Mouse (Mus musculus): ENCODE results near the gene Iqcj. TPM values are rescaled to one million over a fixed set of nuclear protein-coding genes. Genes with fewer than 3 reads are reported as not detected.

The Iqcj gene
- polyA plus RNA-seq, 1 experiment from 2014 or later = not detected

DNA sequence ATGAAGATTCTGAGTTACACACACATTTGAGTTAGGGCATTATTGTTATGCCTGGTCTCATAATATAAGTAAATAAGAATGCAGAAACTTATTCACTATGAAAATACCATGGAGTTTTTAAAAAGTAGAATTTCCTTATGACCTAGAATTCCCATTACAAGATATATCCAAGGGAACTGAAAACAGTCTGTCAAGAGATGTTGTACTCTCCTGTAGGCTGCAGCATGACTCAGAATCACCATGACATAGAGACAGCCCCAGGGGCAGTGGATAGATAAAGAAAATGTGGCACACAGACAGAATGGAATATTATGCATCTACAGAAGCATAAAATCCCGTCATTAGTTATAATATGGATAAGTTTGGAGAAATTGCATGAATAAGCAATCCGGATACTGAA lies 150.9 kb downstream of the Iqcj start:
- no peak overlapping the region for H3K4me2 ChIP-seq
- no peak overlapping the region for H3K9ac ChIP-seq
- H3K9me3 ChIP-seq (replicated peaks) = no peaks in the 10 kb centered on the region
- no peak for ATAC-seq (ENCODE audit: insufficient number of reproducible peaks, low FRiP score)
- no peaks in the 10 kb centered on the region for H3K4me1 ChIP-seq (replicated peaks)
- no peaks in the 10 kb centered on the region for H3K36me3 ChIP-seq
- no peaks in the 10 kb centered on the region; the same call in 1 of the 2 replicates for H3K27me3 ChIP-seq (replicated peaks)
- H3K4me3 ChIP-seq = no peak overlapping the region
- 78% methylated on average over 2 of the region's 2 CpGs for WGBS
- H3K27ac ChIP-seq (ENCODE audit: poor library complexity, severe bottlenecking) = no peak overlapping the region

DNA sequence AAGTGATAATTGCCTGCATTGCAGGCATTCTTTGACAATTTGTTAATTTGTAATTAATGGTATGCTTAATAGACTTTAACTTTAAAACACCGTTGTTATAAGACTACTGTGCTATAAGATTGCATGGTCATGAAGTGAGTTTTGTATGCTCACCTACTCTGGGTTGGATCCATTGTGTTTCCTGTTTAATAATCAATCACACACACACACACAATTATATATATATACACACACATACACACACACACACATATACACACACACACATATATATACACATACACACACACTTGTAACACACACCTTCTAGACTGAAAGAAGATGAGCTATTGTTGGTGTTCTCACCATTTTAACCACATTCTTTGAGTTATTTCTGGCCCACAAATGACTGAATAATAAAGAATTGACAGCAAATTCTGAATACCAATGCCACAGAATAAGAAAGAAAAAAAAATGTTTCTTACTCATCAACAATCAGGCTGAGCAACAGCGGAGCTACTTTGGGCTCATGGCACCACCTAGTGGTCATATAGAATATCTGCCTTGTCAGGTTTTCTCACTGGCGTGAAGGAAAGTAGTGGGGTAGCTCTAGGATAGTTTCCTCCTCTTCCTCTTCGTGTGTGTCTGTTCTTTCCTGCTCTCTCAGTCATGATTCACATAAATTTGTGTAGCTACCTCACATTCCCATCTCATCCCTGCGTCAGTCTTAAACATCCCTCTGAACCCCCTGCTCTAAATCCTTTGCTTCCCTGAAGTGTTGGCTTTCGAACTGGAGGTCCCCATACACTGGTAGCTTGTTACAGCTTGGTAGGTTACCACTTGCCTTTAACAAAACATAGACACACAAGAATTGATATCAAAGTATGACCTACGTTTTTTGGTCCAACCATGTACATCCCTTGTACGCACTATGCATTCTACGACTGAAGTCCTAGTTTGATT lies 153.7 kb downstream of the Iqcj start:
- H3K4me3 ChIP-seq = no peak overlapping the region
- no peak overlapping the region for H3K9ac ChIP-seq
- WGBS = 47% methylated on average over 9 of the region's 9 CpGs
- ATAC-seq (ENCODE audit: insufficient number of reproducible peaks, low FRiP score) = no peak
- no peaks in the 10 kb centered on the region for H3K4me1 ChIP-seq (replicated peaks)
- H3K9me3 ChIP-seq (replicated peaks) = no peaks in the 10 kb centered on the region
- H3K36me3 ChIP-seq = no peaks in the 10 kb centered on the region
- H3K27me3 ChIP-seq (replicated peaks) = peaks cover 6% of the 10 kb centered on the region
- no peak overlapping the region for H3K27ac ChIP-seq (ENCODE audit: poor library complexity, severe bottlenecking)
- H3K4me2 ChIP-seq = no peak overlapping the region

DNA sequence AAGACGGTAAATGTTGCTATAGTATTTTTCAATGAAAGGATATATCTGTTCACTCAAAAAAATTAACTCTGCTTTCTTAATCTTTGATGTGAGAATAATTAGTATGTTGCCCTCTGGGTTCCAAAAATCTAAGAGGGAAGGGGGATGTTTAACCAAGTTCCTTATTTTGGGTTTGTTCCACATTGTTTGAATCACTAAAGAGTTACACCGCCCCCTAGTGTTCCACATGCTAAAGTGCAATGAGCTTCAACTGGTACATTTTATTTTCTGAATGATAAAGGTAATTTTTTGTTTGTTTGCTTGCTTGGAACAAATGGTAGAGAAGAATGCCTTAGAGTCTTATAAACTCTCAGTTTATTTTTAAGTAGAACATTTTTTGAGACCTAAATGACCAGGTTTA lies 161.5 kb downstream of the Iqcj start:
- H3K9ac ChIP-seq = no peak overlapping the region
- 49% methylated on average over 2 of the region's 2 CpGs for WGBS
- no peak overlapping the region for H3K4me3 ChIP-seq
- no peak overlapping the region for H3K4me2 ChIP-seq
- H3K27ac ChIP-seq (ENCODE audit: poor library complexity, severe bottlenecking) = no peak overlapping the region
- no peak for ATAC-seq (ENCODE audit: insufficient number of reproducible peaks, low FRiP score)
- H3K27me3 ChIP-seq (replicated peaks) = peaks cover 12% of the 10 kb centered on the region
- H3K4me1 ChIP-seq (replicated peaks) = 0 out of 2 replicates have a peak, but pooled peaks cover 7% of the 10 kb centered on the region
- H3K9me3 ChIP-seq (replicated peaks) = no peaks in the 10 kb centered on the region
- no peaks in the 10 kb centered on the region for H3K36me3 ChIP-seq

DNA sequence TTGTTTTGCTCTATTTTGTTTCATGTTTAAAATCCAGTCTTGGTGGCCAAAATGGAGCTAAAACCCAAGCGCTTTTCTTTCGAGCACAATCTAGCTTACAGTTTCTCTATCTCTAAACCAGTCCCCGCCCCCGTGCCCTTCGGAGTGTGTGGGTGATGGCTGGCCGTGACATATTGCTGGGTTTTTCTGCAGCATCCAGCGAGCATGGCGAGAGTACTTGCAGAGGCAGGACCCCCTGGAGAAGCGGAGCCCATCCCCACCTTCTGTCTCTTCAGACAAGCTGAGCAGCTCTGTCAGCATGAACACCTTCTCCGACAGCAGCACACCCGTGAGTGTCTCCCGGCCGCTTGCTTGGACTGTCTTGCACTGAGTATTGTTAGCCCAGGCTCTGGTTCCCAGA lies 163.1 kb downstream of the Iqcj start:
- Histone ChIP-seq H3K9me3 (replicated peaks) (no peaks in the 10 kb centered on the region), H3K27ac (ENCODE audit: poor library complexity, severe bottlenecking) (no peak overlapping the region), H3K9ac (no peak overlapping the region), H3K4me3 (peak overlapping the region; percentile 34), H3K4me2 (peak overlapping the region; percentile 60), H3K36me3 (no peaks in the 10 kb centered on the region), H3K27me3 (replicated peaks) (peaks cover 7% of the 10 kb centered on the region; the same call in 1 of the 2 replicates), H3K4me1 (replicated peaks) (0 out of 2 replicates have a peak, but pooled peaks cover 7% of the 10 kb centered on the region)
- ATAC-seq (ENCODE audit: insufficient number of reproducible peaks, low FRiP score) = no peak
- WGBS = 29% methylated on average over 13 of the region's 13 CpGs

- H3K27me3 ChIP-seq (replicated peaks) = peaks cover 7% of the 10 kb centered on the region; the same call in 1 of the 2 replicates
- H3K4me2 ChIP-seq = peak overlapping the region; percentile 57
- H3K9me3 ChIP-seq (replicated peaks) = no peaks in the 10 kb centered on the region
- H3K4me1 ChIP-seq (replicated peaks) = 0 out of 2 replicates have a peak, but pooled peaks cover 7% of the 10 kb centered on the region
- no peak overlapping the region for H3K27ac ChIP-seq (ENCODE audit: poor library complexity, severe bottlenecking)
- no peaks in the 10 kb centered on the region for H3K36me3 ChIP-seq
- ATAC-seq (ENCODE audit: insufficient number of reproducible peaks, low FRiP score) = no peak
- peak overlapping the region; percentile 36 for H3K4me3 ChIP-seq
- WGBS = 53% methylated on average over 23 of the region's 23 CpGs
- no peak overlapping the region for H3K9ac ChIP-seq
Observed at GRCm38 (mm10) chr3:68056373-68057275, 164.6 kb downstream of the Iqcj start.

GRCm38 (mm10) chr3:68059162-68059800 lies 167.3 kb downstream of the Iqcj start:
- H3K9me3 ChIP-seq (replicated peaks) = no peaks in the 10 kb centered on the region
- no peak for ATAC-seq (ENCODE audit: insufficient number of reproducible peaks, low FRiP score)
- no peaks in the 10 kb centered on the region for H3K36me3 ChIP-seq
- H3K4me3 ChIP-seq = no peak overlapping the region
- H3K9ac ChIP-seq = no peak overlapping the region
- H3K4me1 ChIP-seq (replicated peaks) = 0 out of 2 replicates have a peak, but pooled peaks cover 7% of the 10 kb centered on the region
- peaks cover 7% of the 10 kb centered on the region; the same call in 1 of the 2 replicates for H3K27me3 ChIP-seq (replicated peaks)
- H3K27ac ChIP-seq (ENCODE audit: poor library complexity, severe bottlenecking) = no peak overlapping the region
- 51% methylated on average over 2 of the region's 2 CpGs for WGBS
- H3K4me2 ChIP-seq = no peak overlapping the region

- 24% methylated on average over 12 of the region's 12 CpGs for WGBS
- no peak within 1 kb of the TSS for H3K27ac ChIP-seq (ENCODE audit: poor library complexity, severe bottlenecking)
- no peak within 1 kb of the TSS for H3K4me3 ChIP-seq
- no peaks in the 10 kb centered on the region for H3K9me3 ChIP-seq (replicated peaks)
- no peaks in the 10 kb centered on the region for H3K4me1 ChIP-seq (replicated peaks)
- H3K27me3 ChIP-seq (replicated peaks) = no peaks in the 10 kb centered on the region
- ATAC-seq (ENCODE audit: insufficient number of reproducible peaks, low FRiP score) = no peak
- no peak within 1 kb of the TSS for H3K9ac ChIP-seq
- no peaks in the 10 kb centered on the region for H3K36me3 ChIP-seq
- no peak within 1 kb of the TSS for H3K4me2 ChIP-seq
Observed at GRCm38 (mm10) chr3:68064731-68065130, 172.7 kb downstream of the Iqcj start, which contains the start of gene Schip1. TSS of gene Schip1 (plus strand) at chr3:68064802.

- Histone ChIP-seq H3K36me3 (no peaks in the 10 kb centered on the region), H3K27me3 (replicated peaks) (no peaks in the 10 kb centered on the region), H3K27ac (ENCODE audit: poor library complexity, severe bottlenecking) (no peak overlapping the region), H3K4me2 (no peak overlapping the region), H3K9me3 (replicated peaks) (no peaks in the 10 kb centered on the region), H3K9ac (no peak overlapping the region), H3K4me3 (no peak overlapping the region), H3K4me1 (replicated peaks) (no peaks in the 10 kb centered on the region)
- no peak for ATAC-seq (ENCODE audit: insufficient number of reproducible peaks, low FRiP score)
- WGBS = 59% methylated on average over 9 of the region's 9 CpGs
Observed at GRCm38 (mm10) chr3:68071395-68072386, 179.7 kb downstream of the Iqcj start.

DNA sequence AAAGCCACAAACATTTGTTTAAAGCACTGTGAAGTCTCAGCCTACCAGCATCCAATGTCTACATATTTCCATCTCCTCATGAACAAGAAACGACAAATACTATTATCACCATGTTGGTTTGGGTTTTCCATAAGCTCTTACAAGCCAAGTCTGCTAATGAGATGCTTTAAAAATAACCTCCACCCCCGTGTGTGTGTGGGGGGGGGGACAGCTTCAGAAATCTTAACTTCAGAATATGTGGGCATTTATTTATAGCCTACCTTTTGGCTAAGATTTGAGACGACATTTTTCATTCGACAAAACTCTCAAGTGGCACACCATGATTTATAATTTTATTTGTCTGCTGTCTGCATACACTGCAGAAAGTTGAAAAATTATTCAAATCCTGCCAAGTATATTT lies 185.4 kb downstream of the Iqcj start:
- H3K27me3 ChIP-seq (replicated peaks) = no peaks in the 10 kb centered on the region
- no peak overlapping the region for H3K9ac ChIP-seq
- H3K9me3 ChIP-seq (replicated peaks) = no peaks in the 10 kb centered on the region
- no peak overlapping the region for H3K27ac ChIP-seq (ENCODE audit: poor library complexity, severe bottlenecking)
- H3K4me2 ChIP-seq = no peak overlapping the region
- H3K36me3 ChIP-seq = no peaks in the 10 kb centered on the region
- no peak overlapping the region for H3K4me3 ChIP-seq
- no peaks in the 10 kb centered on the region for H3K4me1 ChIP-seq (replicated peaks)
- no peak for ATAC-seq (ENCODE audit: insufficient number of reproducible peaks, low FRiP score)
- 60% methylated on average over 4 of the region's 4 CpGs for WGBS

DNA sequence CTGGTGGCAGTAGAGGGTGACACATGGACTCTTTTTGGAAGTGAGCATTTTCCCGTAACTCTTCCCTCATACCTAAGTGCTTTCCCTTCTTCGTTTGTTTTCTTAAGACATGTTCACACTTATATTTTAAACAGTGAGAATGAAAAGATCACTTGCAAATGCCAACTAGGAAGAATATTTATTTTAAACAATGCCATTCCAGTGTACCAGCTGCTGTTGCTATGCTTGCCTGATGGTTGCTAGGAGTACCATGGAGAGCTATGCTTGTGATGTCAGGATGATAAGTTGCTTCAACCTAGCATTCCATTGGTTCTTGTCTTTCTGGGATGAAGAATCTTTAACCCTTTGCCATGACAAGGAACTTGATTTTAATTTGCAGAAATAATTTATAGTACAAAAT lies 193.0 kb downstream of the Iqcj start:
- WGBS = 91% methylated on average over 2 of the region's 2 CpGs
- Histone ChIP-seq H3K36me3 (no peaks in the 10 kb centered on the region), H3K9ac (no peak overlapping the region)

More for the DNA sequence above, 193.0 kb downstream of the Iqcj start:
- Histone ChIP-seq H3K27ac (ENCODE audit: poor library complexity, severe bottlenecking) (no peak overlapping the region), H3K4me3 (no peak overlapping the region), H3K4me2 (no peak overlapping the region), H3K4me1 (replicated peaks) (no peaks in the 10 kb centered on the region), H3K9me3 (replicated peaks) (no peaks in the 10 kb centered on the region), H3K27me3 (replicated peaks) (no peaks in the 10 kb centered on the region)
- ATAC-seq (ENCODE audit: insufficient number of reproducible peaks, low FRiP score) = no peak

All from heart, embryonic 12.5 days (tissue).